Mouse (Mus musculus) MEL (cell line): ENCODE data around the gene Ate1. TPM values are rescaled to one million over a fixed set of nuclear protein-coding genes. Genes with fewer than 3 reads are reported as not detected.

ENCODE experiments used
- DNase-seq: peaks from one replicate; pipeline ENCODE4 v3.0.0; 2011; ENCODE audit warnings: low read depth, low spot score
- H3K27ac ChIP-seq: 2 replicates; pipeline ENCODE4 v1.5.1; 2012; ENCODE audit warnings: low read depth, mild to moderate bottlenecking, control low read depth, low read length, moderate library complexity; ENCODE audit not compliant: control insufficient read depth
- H3K27me3 ChIP-seq, 2 experiments: fragments of 150-350 bp in 1 of 2; sonication (generic) in 1 of 2; 2 replicates each; pipeline ENCODE4 v1.6.1; 2012; ENCODE audit warnings: low read length in 2 of 2, mild to moderate bottlenecking in 2 of 2, improper control_type of control experiment in 1 of 2, moderate library complexity in 1 of 2; ENCODE audit not compliant: insufficient read depth in 2 of 2, control insufficient read depth in 1 of 2
- H3K36me3 ChIP-seq, 2 experiments: 2 replicates each; pipeline ENCODE4 v1.6.1; 2012 to 2014; ENCODE audit warnings: low read length in 2 of 2, improper control_type of control experiment in 1 of 2, inconsistent platforms in 1 of 2, mild to moderate bottlenecking in 1 of 2; ENCODE audit not compliant: insufficient read depth in 2 of 2, control insufficient read depth in 1 of 2
- H3K4me1 ChIP-seq, 2 experiments: fragments of 150-350 bp in 1 of 2; sonication (generic) in 1 of 2; 2 replicates each; pipeline ENCODE4 v1.6.1; 2012; ENCODE audit warnings: low read length in 2 of 2, improper control_type of control experiment in 1 of 2, mild to moderate bottlenecking in 1 of 2; ENCODE audit not compliant: insufficient read depth in 2 of 2, control insufficient read depth in 1 of 2
- H3K4me3 ChIP-seq, 2 experiments: fragments of 150-350 bp in 1 of 2; sonication (generic) in 1 of 2; 2 replicates each; pipeline ENCODE4 v1.5.1; 2012; ENCODE audit warnings: low read depth in 2 of 2, low read length in 2 of 2, mild to moderate bottlenecking in 2 of 2, moderate library complexity in 2 of 2, control low read depth in 1 of 2, improper control_type of control experiment in 1 of 2; ENCODE audit not compliant: control insufficient read depth in 1 of 2, insufficient read depth in 1 of 2
- H3K79me2 ChIP-seq: 2 replicates; pipeline ENCODE4 v1.6.1; 2012; ENCODE audit warnings: mild to moderate bottlenecking, low read length, moderate library complexity; ENCODE audit not compliant: control insufficient read depth, poor library complexity, insufficient read depth
- H3K9ac ChIP-seq: 2 replicates; pipeline ENCODE4 v1.6.1; 2012; ENCODE audit warnings: low read depth, mild to moderate bottlenecking, control low read depth, low read length, moderate library complexity; ENCODE audit not compliant: control insufficient read depth, poor library complexity, severe bottlenecking
- H3K9me3 ChIP-seq: fragments of 150-350 bp; sonication (generic); replicated peaks from 2 replicates; pipeline ENCODE4 v1.6.1; 2012; ENCODE audit warnings: mild to moderate bottlenecking, low read length, improper control_type of control experiment, moderate library complexity; ENCODE audit not compliant: insufficient read depth
- BHLHE40 ChIP-seq: IDR thresholded peaks from 2 replicates; pipeline ENCODE4 v1.6.1; 2012; ENCODE audit warnings: low read depth, mild to moderate bottlenecking, inconsistent platforms, low read length, improper control_type of control experiment, borderline replicate concordance
- CHD1 ChIP-seq: IDR thresholded peaks from 2 replicates; pipeline ENCODE4 v1.6.1; 2012; ENCODE audit warnings: low read depth, mild to moderate bottlenecking, inconsistent platforms, low read length, improper control_type of control experiment
- CHD2 ChIP-seq: IDR thresholded peaks from 2 replicates; pipeline ENCODE4 v1.6.1; 2011; ENCODE audit warnings: low read length, improper control_type of control experiment
- E2F4 ChIP-seq: IDR thresholded peaks from 2 replicates; pipeline ENCODE4 v1.6.1; 2011; ENCODE audit warnings: low read depth, low read length, improper control_type of control experiment, borderline replicate concordance
- ELF1 ChIP-seq: IDR thresholded peaks from 2 replicates; pipeline ENCODE4 v1.6.1; 2014; ENCODE audit warnings: low read depth, mild to moderate bottlenecking, inconsistent platforms, low read length, improper control_type of control experiment, moderate library complexity
- ETS1 ChIP-seq: IDR thresholded peaks from 2 replicates; pipeline ENCODE4 v1.6.1; 2012; ENCODE audit warnings: low read depth, mild to moderate bottlenecking, inconsistent platforms, low read length, improper control_type of control experiment, moderate library complexity
- GATA1 ChIP-seq: IDR thresholded peaks from 2 replicates; pipeline ENCODE4 v1.6.1; 2011; ENCODE audit warnings: low read depth, low read length, improper control_type of control experiment
- HCFC1 ChIP-seq: IDR thresholded peaks from 2 replicates; pipeline ENCODE4 v1.6.1; 2012; ENCODE audit warnings: low read depth, mild to moderate bottlenecking, inconsistent platforms, low read length, improper control_type of control experiment, moderate library complexity
- KAT2A ChIP-seq: conservative IDR thresholded peaks from 2 replicates; pipeline ENCODE4 v1.6.1; 2012; ENCODE audit warnings: low read depth, low read length, improper control_type of control experiment, inconsistent platforms
- MAFK ChIP-seq: IDR thresholded peaks from 2 replicates; pipeline ENCODE4 v1.6.1; 2011; ENCODE audit warnings: low read depth, mild to moderate bottlenecking, low read length, improper control_type of control experiment, borderline replicate concordance
- MAX ChIP-seq: IDR thresholded peaks from 2 replicates; pipeline ENCODE4 v1.6.1; 2011; ENCODE audit warnings: low read length, improper control_type of control experiment
- MAZ ChIP-seq: IDR thresholded peaks from 2 replicates; pipeline ENCODE4 v1.6.1; 2012; ENCODE audit warnings: low read depth, mild to moderate bottlenecking, inconsistent platforms, low read length, improper control_type of control experiment
- MXI1 ChIP-seq: IDR thresholded peaks from 2 replicates; pipeline ENCODE4 v1.6.1; 2011; ENCODE audit warnings: mild to moderate bottlenecking, low read depth, low read length, improper control_type of control experiment
- MYB ChIP-seq: IDR thresholded peaks from 2 replicates; pipeline ENCODE4 v1.6.1; 2011; ENCODE audit warnings: mild to moderate bottlenecking, low read depth, low read length, improper control_type of control experiment
- MYC ChIP-seq: IDR thresholded peaks from 2 replicates; pipeline ENCODE4 v1.6.1; 2011; ENCODE audit warnings: low read depth, mild to moderate bottlenecking, low read length, improper control_type of control experiment, moderate library complexity
- NRF1 ChIP-seq: IDR thresholded peaks from 2 replicates; pipeline ENCODE4 v1.6.1; 2014; ENCODE audit warnings: low read depth, mild to moderate bottlenecking, inconsistent platforms, low read length, improper control_type of control experiment, moderate library complexity; ENCODE audit not compliant: poor library complexity, insufficient read depth, severe bottlenecking
- POLR2A ChIP-seq, 2 experiments: IDR thresholded peaks; 2 replicates each; pipeline ENCODE4 v1.6.1; 2011 to 2012; ENCODE audit warnings: low read length in 2 of 2, mild to moderate bottlenecking in 2 of 2, control low read depth in 1 of 2, improper control_type of control experiment in 1 of 2, low read depth in 1 of 2, moderate library complexity in 1 of 2; ENCODE audit not compliant: control insufficient read depth in 1 of 2, insufficient read depth in 1 of 2, poor library complexity in 1 of 2
- POLR2AphosphoS2 ChIP-seq: IDR thresholded peaks from 2 replicates; pipeline ENCODE4 v1.6.1; 2011; ENCODE audit warnings: low read length, improper control_type of control experiment
- POLR2AphosphoS5 ChIP-seq: IDR thresholded peaks from 2 replicates; pipeline ENCODE4 v1.6.1; 2012; ENCODE audit warnings: low read depth, borderline replicate concordance, mild to moderate bottlenecking, inconsistent platforms, low read length, moderate library complexity, mixed read lengths
- RAD21 ChIP-seq: IDR thresholded peaks from 2 replicates; pipeline ENCODE4 v1.6.1; 2011; ENCODE audit warnings: mild to moderate bottlenecking, low read depth, low read length, improper control_type of control experiment
- SIN3A ChIP-seq: IDR thresholded peaks from 2 replicates; pipeline ENCODE4 v1.6.1; 2012; ENCODE audit warnings: low read length, improper control_type of control experiment, inconsistent platforms
- SMC3 ChIP-seq: IDR thresholded peaks from 2 replicates; pipeline ENCODE4 v1.6.1; 2011; ENCODE audit warnings: low read depth, low read length, improper control_type of control experiment
- TAL1 ChIP-seq: IDR thresholded peaks from 2 replicates; pipeline ENCODE4 v1.6.1; 2012; ENCODE audit warnings: mild to moderate bottlenecking, inconsistent platforms, low read length, moderate library complexity, mixed read lengths
- TCF12 ChIP-seq: IDR thresholded peaks from 2 replicates; pipeline ENCODE4 v1.6.1; 2014; ENCODE audit warnings: low read depth, mild to moderate bottlenecking, inconsistent platforms, low read length, improper control_type of control experiment, moderate library complexity
- UBTF ChIP-seq: IDR thresholded peaks from 2 replicates; pipeline ENCODE4 v1.6.1; 2012; ENCODE audit warnings: low read depth, mild to moderate bottlenecking, inconsistent platforms, low read length, improper control_type of control experiment, moderate library complexity, borderline replicate concordance; ENCODE audit not compliant: insufficient read depth
- USF1 ChIP-seq: IDR thresholded peaks from 2 replicates; pipeline ENCODE4 v1.6.1; 2014; ENCODE audit warnings: low read depth, mild to moderate bottlenecking, inconsistent platforms, low read length, improper control_type of control experiment, moderate library complexity
- USF2 ChIP-seq, 2 experiments: IDR thresholded peaks; 2 replicates each; pipeline ENCODE4 v1.6.1; 2011 to 2012; ENCODE audit warnings: improper control_type of control experiment in 2 of 2, low read length in 2 of 2, borderline replicate concordance in 1 of 2, inconsistent platforms in 1 of 2, low read depth in 1 of 2, mild to moderate bottlenecking in 1 of 2; ENCODE audit not compliant: insufficient read depth in 1 of 2
- ZC3H11A ChIP-seq: IDR thresholded peaks from 2 replicates; pipeline ENCODE4 v1.6.1; 2012; ENCODE audit warnings: low read depth, mild to moderate bottlenecking, inconsistent platforms, low read length, improper control_type of control experiment
- ZKSCAN1 ChIP-seq: IDR thresholded peaks from 2 replicates; pipeline ENCODE4 v1.6.1; 2012; ENCODE audit warnings: low read depth, mild to moderate bottlenecking, inconsistent platforms, low read length, improper control_type of control experiment, moderate library complexity
- ZNF384 ChIP-seq: IDR thresholded peaks from 2 replicates; pipeline ENCODE4 v1.6.1; 2012; ENCODE audit warnings: low read depth, mild to moderate bottlenecking, inconsistent platforms, low read length, improper control_type of control experiment
- polyA plus RNA-seq, 2 experiments: library from polyadenylated mRNA; stranded (reverse) in 1 of 2; unstranded in 1 of 2; fragments of >175 nt in 1 of 2; fragments of >200 nt in 1 of 2; gene quantifications; 2 replicates each; pipeline versions ENCODE4 v1.2.1 to v1.2.4; 2012; ENCODE audit warnings: low replicate concordance in 2 of 2, low read depth in 1 of 2; ENCODE audit not compliant: insufficient read length in 2 of 2, insufficient read depth in 1 of 2, missing spikeins in 1 of 2
- total RNA-seq: library from RNA; depleted of rRNA; stranded (reverse); fragments of 300-350 nt; gene quantifications from 2 replicates; pipeline ENCODE4 v1.2.3, GENCODE M21; 2012

The Ate1 gene
- total and polyA plus RNA-seq, 3 experiments: 21.9 to 28.6 TPM; not detected in 1

GRCm38 (mm10) chr7:130403346-130403745, 116.8 kb downstream of the Ate1 start:
- Histone ChIP-seq H3K4me1 (no peaks in the 10 kb centered on the region), H3K9ac (no peak overlapping the region), H3K36me3 (peaks cover 0 to 3% of the 10 kb centered on the region in 2 experiments; a peak in 2 of 4 replicates), H3K27me3 (no peaks in the 10 kb centered on the region), H3K79me2 (no peaks in the 10 kb centered on the region), H3K27ac (no peak overlapping the region)
- TF ChIP-seq BHLHE40: no peak
- TF ChIP-seq TCF12: no peak
- no peak for TF ChIP-seq ELF1
- no peak for TF ChIP-seq NRF1
- TF ChIP-seq TAL1: no peak
- no peak for TF ChIP-seq POLR2A (IDR thresholded peaks at IDR 0.05; ENCODE audit: control insufficient read depth in 1 of 2, insufficient read depth in 1 of 2, low read depth in 1 of 2, low read length in 2 of 2, poor library complexity in 1 of 2)
- TF ChIP-seq MYC: no peak
- no peak for TF ChIP-seq MYB
- no peak for TF ChIP-seq SMC3
- TF ChIP-seq USF1: no peak
- no peak for TF ChIP-seq RAD21
- TF ChIP-seq GATA1: no peak
- no peak for TF ChIP-seq MAX
- no peak for TF ChIP-seq POLR2AphosphoS5
- no peak for TF ChIP-seq UBTF
- no peak for TF ChIP-seq MAZ
- no peak for TF ChIP-seq ZC3H11A
- no peak for TF ChIP-seq ZNF384
- no peak for TF ChIP-seq POLR2AphosphoS2
- TF ChIP-seq, all 39 proteins: peak for 0
- no peak overlapping the region for H3K4me3 ChIP-seq
- no peaks in the 10 kb centered on the region for H3K9me3 ChIP-seq
- DNase-seq: no peak

GRCm38 (mm10) chr7:130394697-130395096, 125.5 kb downstream of the Ate1 start:
- no peak overlapping the region for H3K27ac ChIP-seq
- DNase-seq: no peak
- H3K9me3 ChIP-seq: no peaks in the 10 kb centered on the region
- H3K27me3 ChIP-seq: no peaks in the 10 kb centered on the region
- no peaks in the 10 kb centered on the region for H3K4me1 ChIP-seq
- H3K9ac ChIP-seq: no peak overlapping the region
- no peak overlapping the region for H3K4me3 ChIP-seq
- H3K79me2 ChIP-seq: no peaks in the 10 kb centered on the region
- H3K36me3 ChIP-seq: peaks cover 0 to 3% of the 10 kb centered on the region in 2 experiments; a peak in 1 of 4 replicates
- TF ChIP-seq MXI1 (no peak), KAT2A (no peak), HCFC1 (no peak), POLR2AphosphoS2 (no peak), CHD1 (no peak), POLR2AphosphoS5 (no peak), MAZ (no peak), NRF1 (no peak), BHLHE40 (no peak), ZKSCAN1 (no peak), E2F4 (no peak), CHD2 (no peak), ETS1 (no peak), RAD21 (no peak), ZNF384 (no peak), MAFK (no peak), ELF1 (no peak), USF2 (IDR thresholded peaks at IDR 0.05; ENCODE audit: borderline replicate concordance in 1 of 2, insufficient read depth in 1 of 2, low read depth in 1 of 2, low read length in 2 of 2) (no peak), SIN3A (no peak)
